Mouse (Mus musculus) myocyte (in vitro differentiated cells): ENCODE measurements around the gene Slf1.

ENCODE experiments used
- CEBPB ChIP-seq: IDR thresholded peaks from 2 replicates; pipeline ENCODE4 v1.6.1; 2011; ENCODE audit warnings: mild to moderate bottlenecking, moderate library complexity; ENCODE audit not compliant: poor library complexity, insufficient read depth, severe bottlenecking
- E2F4 ChIP-seq: IDR thresholded peaks from one replicate; pipeline ENCODE4 v1.6.1; 2011; ENCODE audit warnings: mild to moderate bottlenecking, control low read depth, moderate library complexity; ENCODE audit not compliant: insufficient read depth
- MAX ChIP-seq: IDR thresholded peaks from one replicate; pipeline ENCODE4 v1.6.1; 2011; ENCODE audit warnings: low read depth, mild to moderate bottlenecking, control low read depth
- MYOD1 ChIP-seq, 3 experiments: IDR thresholded peaks; one replicate each; pipeline ENCODE4 v1.6.1; 2011; ENCODE audit warnings: control low read depth in 2 of 3, low read depth in 2 of 3, mild to moderate bottlenecking in 2 of 3, moderate library complexity in 1 of 3; ENCODE audit not compliant: insufficient read length in 2 of 3, control insufficient read depth in 1 of 3
- MYOG ChIP-seq, 3 experiments: IDR thresholded peaks; one replicate each; pipeline ENCODE4 v1.6.1; 2011; ENCODE audit warnings: control low read depth in 2 of 3, low read depth in 2 of 3, mild to moderate bottlenecking in 2 of 3; ENCODE audit not compliant: insufficient read length in 2 of 3, control insufficient read depth in 1 of 3, insufficient read depth in 1 of 3
- POLR2A ChIP-seq: IDR thresholded peaks from one replicate; pipeline ENCODE4 v1.6.1; 2011; ENCODE audit warnings: low read depth, mild to moderate bottlenecking, control low read depth, moderate library complexity; ENCODE audit not compliant: insufficient read length
- POLR2AphosphoS2 ChIP-seq: IDR thresholded peaks from one replicate; pipeline ENCODE4 v1.6.1; 2011; ENCODE audit warnings: low read depth, control low read depth; ENCODE audit not compliant: insufficient read length
- TCF12 ChIP-seq: IDR thresholded peaks from one replicate; pipeline ENCODE4 v1.6.1; 2011; ENCODE audit warnings: mild to moderate bottlenecking, control low read depth; ENCODE audit not compliant: poor library complexity, insufficient read depth, severe bottlenecking
- TCF3 ChIP-seq: IDR thresholded peaks from one replicate; pipeline ENCODE4 v1.6.1; 2011; ENCODE audit warnings: low read depth, control low read depth; ENCODE audit not compliant: insufficient read length
- USF1 ChIP-seq: IDR thresholded peaks from one replicate; pipeline ENCODE4 v1.6.1; 2011; ENCODE audit warnings: low read depth, mild to moderate bottlenecking, control low read depth, moderate library complexity

DNA sequence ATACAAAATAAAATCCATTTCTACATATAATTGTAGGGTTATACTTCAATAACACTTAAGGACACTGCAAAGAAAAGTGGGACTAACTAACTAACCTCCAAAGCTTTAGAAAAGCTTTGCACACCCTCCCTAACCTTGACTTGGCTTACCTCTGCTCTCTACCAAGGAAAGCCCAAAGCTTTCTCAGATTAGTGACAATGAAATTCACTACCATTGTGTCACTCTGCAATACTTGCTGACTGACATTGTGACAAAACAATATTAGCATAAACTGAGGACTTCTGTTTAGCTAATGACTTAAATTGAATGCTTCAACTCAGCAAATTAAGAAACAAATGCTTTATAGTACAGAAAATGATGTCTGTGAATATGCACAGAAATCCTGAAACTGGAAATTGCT is 63.2 kb downstream of the Slf1 start:
- no peak for TF ChIP-seq CEBPB
- TF ChIP-seq POLR2A, result no peak
- TF ChIP-seq TCF3, result no peak
- TF ChIP-seq E2F4, result no peak
- TF ChIP-seq USF1, result no peak
- TF ChIP-seq MAX, result no peak
- no peak for TF ChIP-seq MYOG (IDR thresholded peaks at IDR 0.05; ENCODE audit: control insufficient read depth in 1 of 3, insufficient read depth in 1 of 3, insufficient read length in 2 of 3, low read depth in 2 of 3)
- no peak for TF ChIP-seq MYOD1 (IDR thresholded peaks at IDR 0.05; ENCODE audit: control insufficient read depth in 1 of 3, insufficient read length in 2 of 3, low read depth in 2 of 3)
- TF ChIP-seq TCF12, result no peak
- TF ChIP-seq POLR2AphosphoS2, result no peak
